Mouse (Mus musculus): ENCODE measurements at regions not wholly inside any gene's neighbourhood (a gene's known extent, or its start where the extent isn't known, plus 50 kb on each side); places are given as distances from the start of the nearest gene placed in this dataset.
A peak's percentile ranks its signal among the peaks of the same experiment; 100 is the strongest.

DNA sequence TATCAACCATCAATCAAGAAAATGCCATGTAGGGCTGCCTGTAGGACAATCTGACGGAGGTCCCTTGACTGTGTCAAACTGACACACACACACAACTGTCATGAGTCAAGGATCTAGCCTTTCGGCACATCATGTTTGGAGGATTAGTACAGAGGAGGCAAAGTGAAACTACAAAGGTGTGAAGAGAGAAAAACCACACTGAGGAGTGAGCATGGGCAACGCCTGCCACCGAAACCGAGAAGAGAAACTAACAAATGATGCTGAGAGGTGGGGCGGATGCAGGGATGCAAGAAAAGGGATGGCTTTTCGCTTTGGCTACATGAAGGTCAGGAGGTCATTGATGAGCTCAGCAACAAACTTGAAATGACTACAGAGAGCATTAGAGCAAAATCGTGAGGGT lies 111.8 kb upstream of the Bach2 start:
- no peak for ATAC-seq (ENCODE audit: low FRiP score, low read depth)
- no peaks in the 10 kb centered on the region for H3K4me1 ChIP-seq (replicated peaks)
- no peak overlapping the region for H3K4me3 ChIP-seq
- H3K27ac ChIP-seq (replicated peaks) = no peak overlapping the region
- no peak overlapping the region for H3K4me2 ChIP-seq
- no peaks in the 10 kb centered on the region for H3K9me3 ChIP-seq
- H3K36me3 ChIP-seq = no peaks in the 10 kb centered on the region
- WGBS = 93% methylated on average over 8 of the region's 8 CpGs
- H3K27me3 ChIP-seq = no peaks in the 10 kb centered on the region
- H3K9ac ChIP-seq = no peak overlapping the region

DNA sequence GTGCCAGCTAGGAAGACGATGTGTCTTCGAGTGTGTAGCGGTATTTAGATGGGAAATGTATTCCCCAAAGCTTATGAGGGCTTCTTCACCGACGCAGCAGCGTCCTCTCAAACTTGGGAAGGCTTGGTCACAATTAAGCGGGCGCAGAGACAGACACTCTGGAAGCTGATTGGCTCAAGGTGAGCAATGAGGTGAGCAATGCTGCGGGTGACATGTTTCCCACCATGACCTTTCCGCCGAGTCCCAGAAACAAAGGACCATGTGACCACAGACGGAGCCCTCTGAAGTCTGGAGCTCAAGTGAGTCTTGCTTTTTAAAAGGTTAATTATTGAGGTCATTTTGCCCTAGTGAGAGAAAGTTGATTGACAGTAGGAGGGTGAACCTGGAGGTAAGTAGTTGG lies 108.0 kb upstream of the Bach2 start:
- no peak overlapping the region for H3K4me3 ChIP-seq
- 71% methylated on average over 12 of the region's 12 CpGs for WGBS

DNA sequence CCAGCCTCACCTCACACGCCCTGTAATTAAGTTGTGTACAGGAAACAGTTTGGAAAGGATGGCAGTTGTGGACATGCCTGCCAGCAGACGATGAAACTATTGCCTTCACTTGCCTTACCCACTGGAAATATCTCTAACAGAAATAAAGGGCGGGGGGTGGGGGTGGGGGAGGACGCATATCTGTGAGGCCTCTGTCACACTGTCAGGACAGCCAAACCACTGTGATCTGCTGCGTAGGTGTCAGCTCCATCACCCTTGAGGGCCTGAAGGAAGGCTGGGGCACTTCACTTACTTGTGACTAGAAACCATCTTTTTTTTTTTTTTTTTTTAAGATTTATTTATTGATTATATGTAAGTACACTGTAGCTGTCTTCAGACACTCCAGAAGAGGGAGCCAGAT lies 106.8 kb upstream of the Bach2 start:
- no peak for ATAC-seq (ENCODE audit: low FRiP score, low read depth)
- Histone ChIP-seq H3K9ac (no peak overlapping the region), H3K4me1 (replicated peaks) (no peaks in the 10 kb centered on the region), H3K27me3 (no peaks in the 10 kb centered on the region), H3K36me3 (no peaks in the 10 kb centered on the region), H3K4me3 (no peak overlapping the region), H3K9me3 (no peaks in the 10 kb centered on the region), H3K4me2 (no peak overlapping the region), H3K27ac (replicated peaks) (no peak overlapping the region)
- WGBS = 87% methylated on average over 5 of the region's 5 CpGs

More for the DNA sequence above, 108.0 kb upstream of the Bach2 start:
- no peak overlapping the region for H3K27ac ChIP-seq (replicated peaks)
- no peaks in the 10 kb centered on the region for H3K27me3 ChIP-seq
- H3K9ac ChIP-seq = no peak overlapping the region
- no peak overlapping the region for H3K4me2 ChIP-seq
- no peaks in the 10 kb centered on the region for H3K9me3 ChIP-seq
- H3K36me3 ChIP-seq = no peaks in the 10 kb centered on the region
- no peak for ATAC-seq (ENCODE audit: low FRiP score, low read depth)
- H3K4me1 ChIP-seq (replicated peaks) = no peaks in the 10 kb centered on the region

DNA sequence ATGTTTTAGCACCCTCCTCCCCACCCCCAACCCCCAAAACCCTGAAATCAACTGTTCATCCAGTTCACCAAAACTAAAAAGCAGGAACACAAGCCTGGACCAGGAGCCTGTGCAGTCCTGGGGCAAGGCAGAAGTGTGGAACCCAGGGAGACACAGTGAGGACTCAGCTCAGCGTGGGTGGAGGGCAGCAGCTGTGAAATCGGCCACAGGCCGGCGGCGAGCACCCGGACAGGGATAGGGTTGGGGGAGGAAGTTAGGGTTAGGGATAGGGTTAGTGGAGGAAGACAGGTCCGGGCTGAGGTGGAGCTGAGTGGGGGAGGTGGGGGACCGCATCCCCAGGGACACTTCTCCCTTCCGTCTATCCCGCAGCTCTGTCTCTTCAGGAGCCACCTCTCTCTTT lies 102.5 kb upstream of the Bach2 start:
- no peak overlapping the region for H3K27ac ChIP-seq (replicated peaks)
- 67% methylated on average over 6 of the region's 10 CpGs for WGBS
- H3K4me1 ChIP-seq (replicated peaks) = no peaks in the 10 kb centered on the region
- H3K9me3 ChIP-seq = no peaks in the 10 kb centered on the region
- H3K27me3 ChIP-seq = no peaks in the 10 kb centered on the region
- no peak overlapping the region for H3K4me2 ChIP-seq
- H3K36me3 ChIP-seq = no peaks in the 10 kb centered on the region
- H3K9ac ChIP-seq = no peak overlapping the region
- H3K4me3 ChIP-seq = no peak overlapping the region
- ATAC-seq (ENCODE audit: low FRiP score, low read depth) = no peak

DNA sequence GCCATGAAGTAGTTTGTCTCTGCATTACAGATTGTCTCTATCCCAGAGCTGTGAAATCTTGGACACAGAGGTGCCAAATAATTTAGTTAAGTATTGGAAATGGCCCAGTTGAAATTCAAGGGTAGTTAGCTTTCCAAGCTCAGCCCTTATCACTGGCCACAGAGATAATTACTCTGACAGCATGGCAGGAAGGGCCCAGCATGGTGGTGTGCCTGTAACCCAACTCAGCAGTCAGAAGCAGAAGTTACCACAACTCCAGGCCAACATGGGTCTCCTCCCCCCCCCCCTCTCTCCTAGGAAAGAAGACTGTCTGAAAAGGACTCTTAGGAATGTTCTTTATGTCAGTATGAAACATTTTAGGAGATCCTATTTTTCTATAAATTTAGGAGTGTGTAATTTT lies 101.4 kb upstream of the Bach2 start:
- no peak overlapping the region for H3K27ac ChIP-seq (replicated peaks)
- ATAC-seq (ENCODE audit: low FRiP score, low read depth) = no peak
- no peaks in the 10 kb centered on the region for H3K27me3 ChIP-seq
- H3K9ac ChIP-seq = no peak overlapping the region
- H3K4me2 ChIP-seq = no peak overlapping the region
- H3K9me3 ChIP-seq = no peaks in the 10 kb centered on the region
- no peak overlapping the region for H3K4me3 ChIP-seq
- H3K36me3 ChIP-seq = no peaks in the 10 kb centered on the region
- H3K4me1 ChIP-seq (replicated peaks) = no peaks in the 10 kb centered on the region

DNA sequence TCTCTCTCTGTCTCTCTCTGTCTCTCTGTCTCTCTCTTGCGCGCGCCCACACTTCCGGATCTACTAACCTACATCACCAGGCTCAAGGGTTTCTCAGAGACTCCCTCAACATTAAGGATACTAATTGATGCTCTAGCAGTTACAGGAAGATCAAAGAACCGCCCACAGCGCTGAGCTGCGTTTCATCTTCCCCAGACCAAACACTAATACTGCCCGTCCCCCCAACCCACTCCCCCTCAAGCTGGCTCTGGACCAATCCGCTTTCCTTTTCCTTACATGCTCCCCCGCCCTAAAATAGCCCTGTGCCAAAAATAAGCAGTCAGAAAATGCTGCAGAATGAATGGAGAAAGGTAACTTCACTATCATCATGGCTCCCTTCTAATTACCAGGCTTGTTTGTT lies 100.6 kb upstream of the Bach2 start:
- WGBS = 73% methylated on average over 10 of the region's 10 CpGs
- Histone ChIP-seq H3K27ac (replicated peaks) (no peak overlapping the region), H3K9me3 (no peaks in the 10 kb centered on the region), H3K4me1 (replicated peaks) (no peaks in the 10 kb centered on the region), H3K36me3 (no peaks in the 10 kb centered on the region), H3K27me3 (no peaks in the 10 kb centered on the region), H3K4me3 (no peak overlapping the region), H3K9ac (no peak overlapping the region), H3K4me2 (no peak overlapping the region)
- no peak for ATAC-seq (ENCODE audit: low FRiP score, low read depth)

DNA sequence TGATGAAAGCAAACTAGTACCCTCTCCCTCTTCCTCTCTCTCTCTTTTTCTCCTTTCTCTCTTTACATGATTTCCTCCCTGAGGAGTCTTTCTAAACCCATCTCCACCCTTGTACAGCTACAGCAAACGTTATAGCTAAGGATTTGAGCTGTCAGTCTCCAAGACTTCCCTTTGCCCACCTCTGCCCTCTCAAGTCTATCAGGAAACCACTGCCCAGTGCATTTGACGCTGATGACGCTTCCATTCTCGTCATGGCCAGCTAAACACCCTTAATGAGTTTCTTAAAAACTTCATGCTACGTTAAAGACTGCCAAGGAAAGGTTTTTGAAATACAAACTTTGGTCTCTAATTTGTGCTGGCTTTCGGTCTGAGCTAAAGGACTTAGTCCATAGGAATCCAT lies 99.0 kb upstream of the Bach2 start:
- H3K27ac ChIP-seq (replicated peaks) = no peak overlapping the region
- no peak overlapping the region for H3K4me2 ChIP-seq
- no peak overlapping the region for H3K4me3 ChIP-seq
- 76% methylated on average over 6 of the region's 6 CpGs for WGBS
- H3K27me3 ChIP-seq = no peaks in the 10 kb centered on the region
- ATAC-seq (ENCODE audit: low FRiP score, low read depth) = no peak
- no peak overlapping the region for H3K9ac ChIP-seq
- H3K4me1 ChIP-seq (replicated peaks) = no peaks in the 10 kb centered on the region
- H3K9me3 ChIP-seq = no peaks in the 10 kb centered on the region
- no peaks in the 10 kb centered on the region for H3K36me3 ChIP-seq

DNA sequence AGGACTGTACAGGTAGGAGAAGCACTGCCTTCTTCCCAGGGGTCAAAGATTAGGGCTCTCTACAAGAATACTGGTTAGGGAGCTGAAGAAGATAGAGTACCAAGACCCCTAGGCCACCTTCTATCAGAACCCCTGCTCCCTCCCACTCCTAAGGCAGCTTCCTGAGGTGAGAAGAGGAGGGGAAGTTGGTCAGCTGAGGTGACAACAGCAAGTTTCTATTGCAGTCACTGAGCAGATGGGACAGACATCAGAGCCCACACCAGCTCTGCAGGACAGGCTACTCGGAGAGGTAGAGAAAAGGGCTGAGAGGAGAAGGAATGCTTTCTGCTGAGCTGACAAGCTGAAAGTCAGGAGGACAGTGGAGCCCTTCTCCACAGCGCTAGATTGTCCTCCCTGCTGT lies 98.5 kb upstream of the Bach2 start:
- H3K4me3 ChIP-seq = no peak overlapping the region
- H3K27me3 ChIP-seq = no peaks in the 10 kb centered on the region
- no peak overlapping the region for H3K9ac ChIP-seq
- no peaks in the 10 kb centered on the region for H3K4me1 ChIP-seq (replicated peaks)
- H3K27ac ChIP-seq (replicated peaks) = no peak overlapping the region
- H3K4me2 ChIP-seq = no peak overlapping the region
- 84% methylated on average over 2 of the region's 2 CpGs for WGBS
- no peaks in the 10 kb centered on the region for H3K36me3 ChIP-seq
- no peaks in the 10 kb centered on the region for H3K9me3 ChIP-seq
- ATAC-seq (ENCODE audit: low FRiP score, low read depth) = no peak

DNA sequence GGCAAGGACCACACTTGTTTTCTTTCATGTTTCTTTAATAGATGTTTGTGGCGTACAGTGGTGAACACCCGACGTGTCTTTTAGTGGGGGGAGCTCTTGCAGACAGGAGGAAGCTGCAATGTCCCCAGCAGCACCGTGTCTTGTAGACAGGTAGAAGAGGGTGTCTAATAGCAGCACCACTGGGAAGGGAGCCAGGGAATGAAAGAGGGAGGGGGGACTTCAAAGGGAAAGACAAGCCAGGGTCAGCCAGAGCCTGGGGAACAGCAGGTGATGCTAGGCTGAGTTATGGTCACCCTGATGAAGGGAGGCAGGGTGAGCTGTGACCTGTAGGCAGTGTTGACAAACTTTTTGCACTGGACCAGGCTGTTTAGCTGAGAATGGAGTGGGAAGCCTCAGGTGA lies 96.4 kb upstream of the Bach2 start:
- Histone ChIP-seq H3K9me3 (no peaks in the 10 kb centered on the region), H3K9ac (no peak overlapping the region), H3K4me1 (replicated peaks) (no peaks in the 10 kb centered on the region), H3K4me3 (no peak overlapping the region), H3K36me3 (no peaks in the 10 kb centered on the region), H3K27me3 (no peaks in the 10 kb centered on the region), H3K4me2 (no peak overlapping the region), H3K27ac (replicated peaks) (no peak overlapping the region)
- 72% methylated on average over 4 of the region's 4 CpGs for WGBS
- ATAC-seq (ENCODE audit: low FRiP score, low read depth) = no peak

DNA sequence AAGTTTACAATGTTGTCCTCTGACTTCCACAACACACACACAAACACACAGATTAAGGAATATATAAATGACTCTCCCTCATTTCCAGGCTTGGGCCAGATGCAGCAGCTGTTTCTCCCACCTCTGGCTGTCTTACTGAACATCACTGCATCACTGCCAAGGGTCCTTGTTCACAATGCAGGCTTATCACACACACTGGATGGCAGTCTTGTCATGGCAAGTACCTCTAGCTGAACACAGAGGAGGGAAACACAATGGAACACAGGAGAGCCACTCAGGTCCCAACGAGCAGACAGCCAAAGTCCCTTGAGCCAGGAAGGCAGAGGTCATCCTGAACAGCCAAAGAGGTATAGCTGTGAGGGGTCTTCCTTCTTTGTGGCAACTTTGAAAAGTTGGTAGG lies 91.5 kb upstream of the Bach2 start:
- H3K9me3 ChIP-seq = no peaks in the 10 kb centered on the region
- no peaks in the 10 kb centered on the region for H3K27me3 ChIP-seq
- H3K9ac ChIP-seq = no peak overlapping the region
- no peak overlapping the region for H3K4me2 ChIP-seq
- no peak overlapping the region for H3K4me3 ChIP-seq
- H3K27ac ChIP-seq (replicated peaks) = no peak overlapping the region
- WGBS = 48% methylated on average over 1 of the region's 1 CpGs
- H3K36me3 ChIP-seq = no peaks in the 10 kb centered on the region
- no peaks in the 10 kb centered on the region for H3K4me1 ChIP-seq (replicated peaks)
- ATAC-seq (ENCODE audit: low FRiP score, low read depth) = no peak

DNA sequence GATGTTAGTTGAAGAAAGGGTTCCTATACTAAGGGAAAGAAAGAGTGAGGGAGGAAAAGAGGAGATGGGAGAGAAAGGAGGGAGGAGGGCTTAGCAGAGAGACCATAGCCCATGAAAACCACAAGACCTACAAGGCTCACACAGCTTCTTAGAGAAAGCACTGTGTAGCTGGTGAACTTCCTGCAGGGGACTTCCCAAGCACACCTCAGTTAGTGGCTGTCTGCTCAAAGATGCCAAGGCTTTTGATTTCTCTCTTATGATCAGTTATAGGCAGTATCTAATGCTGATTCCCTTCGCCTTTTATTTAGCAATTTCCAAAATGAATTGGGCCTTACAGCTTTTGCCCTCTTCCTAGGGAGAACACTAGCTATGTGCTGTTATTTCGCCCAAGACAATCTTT lies 90.0 kb upstream of the Bach2 start:
- H3K4me3 ChIP-seq = no peak overlapping the region
- H3K4me1 ChIP-seq (replicated peaks) = no peaks in the 10 kb centered on the region
- no peaks in the 10 kb centered on the region for H3K9me3 ChIP-seq
- no peak overlapping the region for H3K27ac ChIP-seq (replicated peaks)
- 88% methylated on average over 2 of the region's 2 CpGs for WGBS
- no peak overlapping the region for H3K4me2 ChIP-seq
- no peak for ATAC-seq (ENCODE audit: low FRiP score, low read depth)
- H3K27me3 ChIP-seq = no peaks in the 10 kb centered on the region
- H3K36me3 ChIP-seq = no peaks in the 10 kb centered on the region
- H3K9ac ChIP-seq = no peak overlapping the region

DNA sequence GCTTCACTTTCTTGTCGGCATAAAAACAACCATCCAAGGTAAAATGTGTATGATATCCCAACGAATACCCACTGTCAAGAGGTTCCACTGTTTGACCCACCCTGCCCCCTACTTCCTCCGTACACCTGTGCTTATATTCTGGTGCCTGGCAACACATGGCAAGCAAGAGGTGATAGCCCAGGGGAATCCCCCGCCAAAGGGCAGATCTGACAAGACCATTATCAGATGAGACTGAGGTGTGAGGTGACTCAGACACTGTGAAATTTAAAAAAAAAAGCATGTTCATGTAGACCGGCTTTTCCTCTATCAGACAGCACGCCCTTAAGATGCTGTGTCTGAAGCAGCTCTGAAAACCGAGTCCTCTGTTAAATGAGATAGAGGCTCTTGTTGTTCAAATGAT lies 89.4 kb upstream of the Bach2 start:
- no peak overlapping the region for H3K4me2 ChIP-seq
- no peak for ATAC-seq (ENCODE audit: low FRiP score, low read depth)
- H3K9me3 ChIP-seq = no peaks in the 10 kb centered on the region
- no peaks in the 10 kb centered on the region for H3K27me3 ChIP-seq
- H3K4me3 ChIP-seq = no peak overlapping the region
- no peak overlapping the region for H3K9ac ChIP-seq
- 82% methylated on average over 7 of the region's 7 CpGs for whole genome bisulfite sequencing
- no peak overlapping the region for H3K27ac ChIP-seq (replicated peaks)
- H3K36me3 ChIP-seq = no peaks in the 10 kb centered on the region
- H3K4me1 ChIP-seq (replicated peaks) = no peaks in the 10 kb centered on the region

DNA sequence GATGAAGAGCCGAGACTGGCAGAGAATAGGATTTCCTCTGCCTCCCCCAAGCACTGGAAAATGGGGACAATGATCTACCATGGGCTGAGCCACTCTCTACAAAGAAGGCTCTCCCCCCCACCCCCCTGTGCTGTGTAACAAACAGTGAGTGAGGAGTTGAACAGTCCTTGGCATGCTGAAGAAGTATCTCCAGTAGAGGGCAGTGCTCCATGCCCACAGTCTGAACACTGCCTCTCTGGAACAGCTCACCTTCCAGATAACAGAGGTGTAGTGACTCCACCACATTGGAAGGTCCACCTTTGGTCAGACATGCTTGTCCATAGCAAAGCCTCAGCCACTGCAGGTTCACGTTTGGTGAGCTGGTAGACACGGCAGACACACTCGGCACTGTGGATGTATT lies 85.2 kb upstream of the Bach2 start:
- H3K4me3 ChIP-seq = no peak overlapping the region
- no peaks in the 10 kb centered on the region for H3K27me3 ChIP-seq
- H3K27ac ChIP-seq (replicated peaks) = no peak overlapping the region
- no peaks in the 10 kb centered on the region for H3K9me3 ChIP-seq
- 70% methylated on average over 4 of the region's 4 CpGs for WGBS
- H3K9ac ChIP-seq = no peak overlapping the region
- no peaks in the 10 kb centered on the region for H3K36me3 ChIP-seq
- H3K4me1 ChIP-seq (replicated peaks) = no peaks in the 10 kb centered on the region
- H3K4me2 ChIP-seq = no peak overlapping the region
- ATAC-seq (ENCODE audit: low FRiP score, low read depth) = peak; percentile 65; the same call in 1 of the 2 replicates
